Comparison of ENCODE assay signal across 9 mouse cellular contexts in genomic region chr12:52500915-52501833, GRCm38 (mm10). TPM values are rescaled to one million over a fixed set of nuclear protein-coding genes. Genes with fewer than 3 reads are reported as not detected.
A peak's percentile ranks its signal among the peaks of the same experiment; 100 is the strongest.
DNase-seq lines count a peak whose midpoint lies in the region; ATAC-seq and TF ChIP-seq lines count a peak whose summit lies in the region.
"Had no signal": no experiment of that assay in that cellular context is flagged by ENCODE, and none has a peak within 500 bp of the region (broad histone marks: within the 10 kb centered on the region; RNA-seq: fewer than 3 reads in every experiment).

No protein-coding gene starts in this region.

- H3K4me1 ChIP-seq in lung, embryonic 14.5 days (ENCODE audit: insufficient read depth) = no peaks in the 10 kb centered on the region

- peak; percentile 46 for DNase-seq in heart, adult 8-10 months (ENCODE audit: low spot score)
- no peak for DNase-seq in heart, postnatal 25 days (ENCODE audit: low spot score)
- DNase-seq in B cell, adult 2 months = peak; percentile 64 to 72
- peak; percentile 66 for DNase-seq in ZHBTc4 (ENCODE audit: low read depth, low spot score)
- peak; percentile 50 for DNase-seq in lung, embryonic 14.5 days
- no peak for DNase-seq in urinary bladder, adult 18-20 months (ENCODE audit: low spot score in 2 of 2)
- DNase-seq in cerebellum, adult 8-10 months = no peak
- DNase-seq in cerebellum, adult 9-11 months = no peak

- 70% methylated on average over 8 of the region's 8 CpGs for WGBS in lung, embryonic 14.5 days

- no peak overlapping the region for H3K27ac ChIP-seq in lung, embryonic 14.5 days (ENCODE audit: low read depth)

- H3K36me3 ChIP-seq in lung, embryonic 14.5 days (ENCODE audit: insufficient read depth) = no peaks in the 10 kb centered on the region

- TF ChIP-seq CTCF in lung, embryonic 14.5 days (IDR thresholded peaks at IDR 0.05; ENCODE audit: low read depth) = peak; percentile 45

- ATAC-seq in lung, embryonic 14.5 days (ENCODE audit: insufficient read depth) = no peak

- H3K4me2 ChIP-seq in lung, embryonic 14.5 days = no peak overlapping the region

- no peaks in the 10 kb centered on the region for H3K9me3 ChIP-seq in lung, embryonic 14.5 days (ENCODE audit: low read depth, low read length)

- intact Hi-C loops in heart, postnatal 25 days (cut with DNase I) = loop anchor here (5.0 kb wide), 1 partner anchor 136 kb away; no protein-coding TSS in a partner anchor

- no peak overlapping the region for H3K9ac ChIP-seq in lung, embryonic 14.5 days

- H3K27me3 ChIP-seq in lung, embryonic 14.5 days (ENCODE audit: insufficient read depth, low read length) = no peaks in the 10 kb centered on the region

- H3K4me3 ChIP-seq in lung, embryonic 14.5 days (ENCODE audit: low read depth, low read length) = no peak overlapping the region
- H3K4me3 ChIP-seq: myocyte had no signal

RNA-seq across cellular contexts. Expression of gene Arhgap5, which starts 2.6 kb away (rescaled TPM):
- total RNA-seq in heart, adult 8-10 months (2022) = 10 to 100 TPM; 69.3 to 74.4 (median 71.9) TPM
- total RNA-seq in heart, postnatal 25 days (2021) = 10 to 100 TPM; 77.9 to 83.9 TPM
- polyA plus RNA-seq in lung, embryonic 14.5 days (2014; fragmentation: Nextera tagmentation; extraction: Ambion mirVana) = 53.3 and 56.6 TPM in 2 replicates

Comparison
In these comparisons a context has a peak if more than half of its experiments do, and no peak if none do; other contexts are left out.
1. DNase-seq: peak in heart, adult 8-10 months (single experiment), B cell, adult 2 months (2 of 2), ZHBTc4 (single experiment) and lung, embryonic 14.5 days (single experiment); none in heart, postnatal 25 days (single experiment), urinary bladder, adult 18-20 months (0 of 2), cerebellum, adult 8-10 months (single experiment) and cerebellum, adult 9-11 months (single experiment).